Mouse (Mus musculus): ENCODE results near the gene Sox30. TPM values are rescaled to one million over a fixed set of nuclear protein-coding genes. Genes with fewer than 3 reads are reported as not detected.
"Not testable (repeated sequence)": the region's sequence is repeated elsewhere in the genome, so short reads cannot be mapped to it uniquely, and the experiment has no call there.

Gene Sox30
- polyA plus RNA-seq, 1 experiment from 2014 or later = 0.30 TPM

DNA sequence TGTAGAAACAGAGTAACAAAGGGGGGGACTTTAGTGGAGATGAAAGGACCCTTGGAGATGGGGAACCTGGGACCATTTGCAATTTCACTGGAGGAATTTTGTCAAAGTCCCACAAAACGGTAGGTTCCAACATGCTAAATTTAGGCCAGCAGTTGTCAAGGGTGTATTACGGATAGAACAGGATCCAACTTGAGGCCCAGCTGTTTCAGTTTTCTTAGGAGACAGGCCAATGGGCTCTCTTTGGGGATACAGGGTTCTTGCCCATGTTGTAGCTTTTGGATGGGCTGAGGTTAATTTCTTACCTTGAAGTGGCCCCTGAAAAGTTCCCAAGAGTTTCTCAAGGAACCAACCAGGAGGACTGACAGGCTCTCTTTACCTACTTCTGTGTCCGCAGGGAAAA lies 67.2 kb downstream of the Sox30 start:
- no peak overlapping the region for H3K4me2 ChIP-seq (ENCODE audit: low read length)
- H3K27ac ChIP-seq (replicated peaks in 1 of 2; ENCODE audit: control insufficient read depth in 1 of 2, insufficient read depth in 1 of 2, low read depth in 2 of 2, low read length in 2 of 2) = no peak overlapping the region
- no peaks in the 10 kb centered on the region for H3K9me3 ChIP-seq (ENCODE audit: control insufficient read depth, low read length)
- H3K36me3 ChIP-seq (ENCODE audit: control insufficient read depth, insufficient read depth, low read length) = no peaks in the 10 kb centered on the region
- no peak overlapping the region for H3K9ac ChIP-seq (ENCODE audit: low read length)
- H3K4me3 ChIP-seq (ENCODE audit: control insufficient read depth in 1 of 2, insufficient read depth in 1 of 2, low read depth in 1 of 2, low read length in 2 of 2) = no peak overlapping the region
- ATAC-seq (ENCODE audit: insufficient number of reproducible peaks, insufficient read depth, low FRiP score, low read depth) = no peak
- WGBS = 69% methylated on average over 3 of the region's 3 CpGs
- H3K4me1 ChIP-seq (ENCODE audit: control insufficient read depth in 2 of 2, insufficient read depth in 2 of 2, low read length in 2 of 2) = no peaks in the 10 kb centered on the region
- no peaks in the 10 kb centered on the region for H3K27me3 ChIP-seq (ENCODE audit: control insufficient read depth, insufficient read depth, low read length)

DNA sequence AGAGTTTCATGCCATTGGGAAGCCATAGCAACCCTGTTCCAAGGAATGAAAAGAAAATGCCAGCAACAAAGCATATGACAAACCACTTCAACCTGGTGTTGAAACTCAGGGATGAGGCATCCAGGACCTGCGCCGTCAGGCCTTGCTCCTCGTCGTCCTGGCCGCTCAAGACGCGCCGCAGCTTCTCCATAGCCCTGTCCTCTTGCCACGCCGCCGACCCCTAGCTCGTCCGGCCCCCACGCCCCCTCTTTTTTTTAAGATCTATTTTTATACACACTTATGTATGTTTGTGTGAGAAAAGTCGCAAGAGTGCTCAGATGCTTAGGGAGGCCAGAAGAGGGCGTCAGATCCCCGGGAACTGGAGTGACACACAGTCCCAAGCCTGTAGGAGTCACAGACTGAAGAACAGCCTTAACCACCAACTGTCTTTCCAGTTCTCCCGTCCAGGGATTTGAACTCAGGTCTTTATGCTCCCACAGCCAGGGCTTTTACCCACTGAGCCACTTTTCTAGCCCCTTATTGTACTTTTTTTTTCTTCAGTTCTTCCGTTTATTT lies 72.1 kb downstream of the Sox30 start, which contains the start of gene Gm12166:
Gene Gm12166 (minus strand): TSS at position 217 of the 555 bp plus-strand sequence.
- H3K27me3 ChIP-seq (ENCODE audit: control insufficient read depth, insufficient read depth, low read length); H3K9ac ChIP-seq (ENCODE audit: low read length); ATAC-seq (ENCODE audit: insufficient number of reproducible peaks, insufficient read depth, low FRiP score, low read depth); H3K27ac ChIP-seq (replicated peaks in 1 of 2; ENCODE audit: control insufficient read depth in 1 of 2, insufficient read depth in 1 of 2, low read depth in 2 of 2, low read length in 2 of 2); H3K36me3 ChIP-seq (ENCODE audit: control insufficient read depth, insufficient read depth, low read length); H3K9me3 ChIP-seq (ENCODE audit: control insufficient read depth, low read length): not testable (repeated sequence)
- Histone ChIP-seq H3K4me1 (ENCODE audit: control insufficient read depth in 2 of 2, insufficient read depth in 2 of 2, low read length in 2 of 2) (peaks cover 3 to 17% of the 10 kb centered on the region in 2 experiments; a peak in 3 of 4 replicates), H3K4me2 (ENCODE audit: low read length) (peak within 1 kb of the TSS; percentile 58), H3K4me3 (ENCODE audit: control insufficient read depth in 1 of 2, insufficient read depth in 1 of 2, low read depth in 1 of 2, low read length in 2 of 2) (peak within 1 kb of the TSS; percentile 27; a peak in 3 of 4 replicates)
- 19% methylated on average over 19 of the region's 19 CpGs for WGBS

DNA sequence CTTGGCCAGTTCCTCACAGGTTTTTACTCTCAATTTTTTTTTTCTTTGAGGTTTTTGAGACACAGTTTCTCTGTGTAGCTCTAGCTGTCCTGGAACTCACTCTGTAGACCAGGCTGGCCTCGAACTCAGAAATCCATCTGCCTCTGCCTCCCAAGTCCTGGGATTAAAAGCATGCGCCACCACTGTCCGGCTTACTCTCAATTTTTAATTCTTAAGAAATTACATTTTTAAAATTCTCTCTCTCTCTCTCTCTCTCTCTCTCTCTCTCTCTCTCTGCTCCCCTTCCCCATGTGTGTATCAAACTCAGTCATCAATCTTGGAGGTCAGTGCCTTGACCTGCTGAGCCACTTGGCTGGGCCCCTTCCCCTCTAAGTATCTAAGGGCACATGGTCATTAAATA lies 73.3 kb downstream of the Sox30 start:
- not testable (repeated sequence) for H3K36me3 ChIP-seq (ENCODE audit: control insufficient read depth, insufficient read depth, low read length); H3K27ac ChIP-seq (replicated peaks in 1 of 2; ENCODE audit: control insufficient read depth in 1 of 2, insufficient read depth in 1 of 2, low read depth in 2 of 2, low read length in 2 of 2); H3K4me2 ChIP-seq (ENCODE audit: low read length); H3K4me3 ChIP-seq (ENCODE audit: control insufficient read depth in 1 of 2, insufficient read depth in 1 of 2, low read depth in 1 of 2, low read length in 2 of 2); H3K9ac ChIP-seq (ENCODE audit: low read length); H3K27me3 ChIP-seq (ENCODE audit: control insufficient read depth, insufficient read depth, low read length); H3K9me3 ChIP-seq (ENCODE audit: control insufficient read depth, low read length); ATAC-seq (ENCODE audit: insufficient number of reproducible peaks, insufficient read depth, low FRiP score, low read depth)
- peaks cover 6 to 22% of the 10 kb centered on the region in 2 experiments for H3K4me1 ChIP-seq (ENCODE audit: control insufficient read depth in 2 of 2, insufficient read depth in 2 of 2, low read length in 2 of 2)
- 93% methylated on average over 3 of the region's 3 CpGs for WGBS

GRCm38 (mm10) chr11:46054311-46054710 lies 74.2 kb downstream of the Sox30 start:
- H3K4me1 ChIP-seq (ENCODE audit: control insufficient read depth in 2 of 2, insufficient read depth in 2 of 2, low read length in 2 of 2) = peaks cover 6 to 22% of the 10 kb centered on the region in 2 experiments
- no peak for ATAC-seq (ENCODE audit: insufficient number of reproducible peaks, insufficient read depth, low FRiP score, low read depth)
- WGBS = 29% methylated on average over 5 of the region's 5 CpGs
- H3K36me3 ChIP-seq (ENCODE audit: control insufficient read depth, insufficient read depth, low read length) = no peaks in the 10 kb centered on the region
- H3K9me3 ChIP-seq (ENCODE audit: control insufficient read depth, low read length) = no peaks in the 10 kb centered on the region
- no peaks in the 10 kb centered on the region for H3K27me3 ChIP-seq (ENCODE audit: control insufficient read depth, insufficient read depth, low read length)
- H3K4me3 ChIP-seq (ENCODE audit: control insufficient read depth in 1 of 2, insufficient read depth in 1 of 2, low read depth in 1 of 2, low read length in 2 of 2) = no peak overlapping the region
- no peak overlapping the region for H3K4me2 ChIP-seq (ENCODE audit: low read length)
- no peak overlapping the region for H3K9ac ChIP-seq (ENCODE audit: low read length)
- H3K27ac ChIP-seq (replicated peaks in 1 of 2; ENCODE audit: control insufficient read depth in 1 of 2, insufficient read depth in 1 of 2, low read depth in 2 of 2, low read length in 2 of 2) = peak overlapping the region in 1 of 2 experiments; percentile 88; a peak in 1 of 4 replicates

DNA sequence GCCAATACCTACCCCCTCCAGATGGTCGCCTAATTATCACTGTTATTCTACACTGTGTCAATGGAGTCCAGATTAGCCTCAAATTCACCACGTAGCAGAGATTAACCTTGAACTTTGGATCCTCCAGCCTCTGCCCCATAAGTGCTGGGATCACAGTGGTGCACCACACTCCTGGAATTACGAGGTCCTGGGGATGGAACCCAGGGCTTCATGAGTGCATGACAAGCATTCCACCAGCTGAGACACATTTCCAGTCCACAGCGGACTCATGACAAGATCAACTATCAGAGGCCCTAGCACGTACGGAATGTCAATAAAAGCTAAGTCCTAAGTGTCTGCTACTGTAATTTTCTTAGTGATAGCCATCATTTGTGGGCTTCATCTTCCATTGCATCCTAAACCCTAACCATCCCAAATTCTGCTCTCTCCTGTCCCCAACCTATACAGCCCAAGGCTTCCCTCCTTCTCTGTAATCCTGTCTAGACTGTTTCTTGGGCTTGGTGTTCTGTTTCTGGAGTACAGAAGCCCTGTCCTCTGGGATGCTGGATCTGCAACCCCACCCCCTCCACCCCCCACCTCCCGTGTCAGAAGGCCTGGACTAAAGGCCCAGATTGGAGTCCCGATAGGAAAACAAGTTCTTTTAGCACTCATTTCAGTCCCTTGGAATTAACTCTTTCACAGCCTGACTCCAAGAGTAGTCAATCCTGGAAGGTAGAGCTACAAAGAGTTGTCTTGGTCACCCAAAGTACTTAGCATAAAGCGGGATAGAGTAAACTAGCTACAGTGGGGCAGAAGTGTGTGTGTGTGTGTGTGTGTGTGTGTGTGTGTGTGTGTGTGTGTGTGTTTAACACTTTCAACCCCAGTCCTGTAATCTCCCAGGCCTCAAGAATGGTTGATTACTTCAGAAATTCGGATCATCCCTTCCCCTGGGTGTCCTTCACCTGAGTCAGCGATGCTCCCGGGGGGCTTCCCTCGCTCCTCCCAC lies 75.1 kb downstream of the Sox30 start:
- H3K9ac ChIP-seq (ENCODE audit: low read length) = peak overlapping the region; percentile 84
- H3K27ac ChIP-seq (replicated peaks in 1 of 2; ENCODE audit: control insufficient read depth in 1 of 2, insufficient read depth in 1 of 2, low read depth in 2 of 2, low read length in 2 of 2) = peak overlapping the region; percentile 45 to 88; a peak in 3 of 4 replicates
- H3K9me3 ChIP-seq (ENCODE audit: control insufficient read depth, low read length) = no peaks in the 10 kb centered on the region
- 20% methylated on average over 13 of the region's 13 CpGs for WGBS
- peak; percentile 6; the same call in 1 of the 2 replicates for ATAC-seq (ENCODE audit: insufficient number of reproducible peaks, insufficient read depth, low FRiP score, low read depth)
- H3K4me1 ChIP-seq (ENCODE audit: control insufficient read depth in 2 of 2, insufficient read depth in 2 of 2, low read length in 2 of 2) = peaks cover 8 to 30% of the 10 kb centered on the region in 2 experiments
- H3K4me3 ChIP-seq (ENCODE audit: control insufficient read depth in 1 of 2, insufficient read depth in 1 of 2, low read depth in 1 of 2, low read length in 2 of 2) = peak overlapping the region; percentile 59 to 77
- H3K27me3 ChIP-seq (ENCODE audit: control insufficient read depth, insufficient read depth, low read length) = no peaks in the 10 kb centered on the region
- H3K4me2 ChIP-seq (ENCODE audit: low read length) = peak overlapping the region; percentile 69
- H3K36me3 ChIP-seq (ENCODE audit: control insufficient read depth, insufficient read depth, low read length) = 0 out of 2 replicates have a peak, but pooled peaks cover 4% of the 10 kb centered on the region

DNA sequence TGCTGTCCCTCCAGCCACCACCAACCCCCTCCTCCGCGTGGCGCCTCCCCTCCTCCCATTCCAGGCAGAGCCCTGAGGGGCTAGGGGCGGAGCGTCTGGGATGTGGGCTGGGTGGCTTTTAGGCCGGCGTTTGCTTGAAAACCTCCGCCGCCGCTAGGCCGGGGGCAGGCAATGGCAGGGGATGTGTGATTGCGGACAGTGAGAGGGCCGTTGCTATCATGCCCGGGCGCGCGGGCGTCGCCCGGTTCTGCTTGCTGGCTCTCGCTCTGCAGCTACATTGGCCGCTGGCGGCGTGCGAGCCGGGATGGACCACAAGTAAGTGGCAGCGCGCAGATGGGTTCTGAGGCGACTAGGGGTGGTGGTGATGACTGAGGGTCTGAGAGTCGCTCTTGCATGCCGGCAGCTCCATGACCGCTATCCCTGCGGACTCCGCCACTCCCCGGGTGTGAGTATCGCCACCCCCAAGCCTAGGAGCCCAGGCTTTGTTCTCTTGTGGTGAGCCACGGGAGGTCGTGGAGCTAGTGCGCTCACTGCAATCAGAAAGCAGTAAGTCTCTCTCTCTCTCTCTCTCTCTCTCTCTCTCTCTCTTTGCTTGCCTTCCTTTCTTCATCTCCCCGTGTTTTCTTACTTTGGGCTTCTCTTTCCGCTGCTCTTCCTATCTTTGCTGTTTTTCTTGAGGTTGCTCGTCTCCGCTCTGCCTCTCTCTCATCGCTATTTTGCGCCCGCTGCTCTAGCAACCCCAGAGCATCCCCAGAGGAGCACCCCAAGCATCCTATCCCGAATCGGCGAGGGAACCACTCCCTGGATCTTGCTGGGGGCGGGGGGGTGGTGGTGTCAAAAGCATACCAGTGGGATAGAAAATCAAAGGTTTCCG lies 76.0 kb downstream of the Sox30 start, which contains the start of gene Adam19:
Gene Adam19 (plus strand): TSS at position 97 of the 874 bp plus-strand sequence.
- peaks cover 11% of the 10 kb centered on the region for H3K36me3 ChIP-seq (ENCODE audit: control insufficient read depth, insufficient read depth, low read length)
- H3K27me3 ChIP-seq (ENCODE audit: control insufficient read depth, insufficient read depth, low read length) = no peaks in the 10 kb centered on the region

More for the DNA sequence above, 76.0 kb downstream of the Sox30 start, which contains the start of gene Adam19:
- under 1% methylated on average over 50 of the region's 51 CpGs for WGBS
- peak within 1 kb of the TSS; percentile 59 to 77 for H3K4me3 ChIP-seq (ENCODE audit: control insufficient read depth in 1 of 2, insufficient read depth in 1 of 2, low read depth in 1 of 2, low read length in 2 of 2)
- peaks cover 8 to 37% of the 10 kb centered on the region in 2 experiments for H3K4me1 ChIP-seq (ENCODE audit: control insufficient read depth in 2 of 2, insufficient read depth in 2 of 2, low read length in 2 of 2)
- no peaks in the 10 kb centered on the region for H3K9me3 ChIP-seq (ENCODE audit: control insufficient read depth, low read length)
- H3K9ac ChIP-seq (ENCODE audit: low read length) = peak within 1 kb of the TSS; percentile 84
- ATAC-seq (ENCODE audit: insufficient number of reproducible peaks, insufficient read depth, low FRiP score, low read depth) = peak; percentile 78
- peak within 1 kb of the TSS; percentile 88 to 91 for H3K27ac ChIP-seq (replicated peaks in 1 of 2; ENCODE audit: control insufficient read depth in 1 of 2, insufficient read depth in 1 of 2, low read depth in 2 of 2, low read length in 2 of 2)
- H3K4me2 ChIP-seq (ENCODE audit: low read length) = peak within 1 kb of the TSS; percentile 69
